In the genomic region with DNA sequence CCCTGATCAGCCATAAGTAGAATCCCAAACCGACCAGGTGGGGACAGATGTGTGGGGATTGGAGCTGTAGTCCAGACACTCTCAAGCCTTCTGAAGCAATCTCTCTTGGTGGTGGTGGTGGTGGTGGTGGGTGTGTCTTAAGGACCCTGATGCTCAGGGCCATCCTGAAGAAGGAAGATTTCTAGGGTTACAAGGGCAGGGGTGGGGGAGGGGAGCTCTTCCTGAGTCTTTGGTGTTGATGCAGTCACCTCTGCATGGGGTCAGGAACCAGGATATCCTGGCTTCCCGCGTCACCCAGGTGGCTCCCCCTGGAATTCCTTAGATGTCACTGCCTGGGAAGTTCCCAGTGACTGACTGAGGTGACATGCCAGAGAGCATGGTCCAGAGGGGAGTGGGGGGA, we compare ENCODE assay signal across 29 mouse cellular contexts. TPM values are rescaled to one million over a fixed set of nuclear protein-coding genes. Genes with fewer than 3 reads are reported as not detected.
"Had no signal": no experiment of that assay in that cellular context is flagged by ENCODE, and none has a peak within 500 bp of the region (broad histone marks: within the 10 kb centered on the region; RNA-seq: fewer than 3 reads in every experiment).

No protein-coding gene starts in this region.

- H3K4me3 ChIP-seq: kidney, embryonic 15.5 days; left cerebral cortex, adult 2 months; liver, embryonic 13.5 days; midbrain, embryonic 13.5 days; myocyte; neural tube, embryonic 13.5 days; stomach, embryonic 15.5 days had no signal

- ATAC-seq: midbrain, embryonic 13.5 days; midbrain, embryonic 16.5 days had no signal

- H3K27ac ChIP-seq: kidney, embryonic 15.5 days; left cerebral cortex, adult 2 months; liver, embryonic 13.5 days; midbrain, embryonic 13.5 days; neural tube, embryonic 13.5 days; stomach, embryonic 15.5 days had no signal

- DNase-seq: kidney, postnatal 10 days; kidney, postnatal 4 days; liver, embryonic 13.5 days; lung, adult 2 months; lung, postnatal 14 days; lung, postnatal 4 days; retina, postnatal 1 day; right cerebral cortex, postnatal 25 days; spleen, adult 18-20 months; thymus, adult 18-20 months; thymus, postnatal 14 days; thymus, postnatal 4 days had no signal

- H3K4me2 ChIP-seq: kidney, embryonic 15.5 days; liver, embryonic 13.5 days; midbrain, embryonic 13.5 days; neural tube, embryonic 13.5 days; stomach, embryonic 15.5 days had no signal

- H3K4me1 ChIP-seq: stomach, embryonic 15.5 days had no signal

- H3K27me3 ChIP-seq: kidney, embryonic 15.5 days; midbrain, embryonic 13.5 days; neural tube, embryonic 13.5 days; stomach, embryonic 15.5 days had no signal

- H3K9me3 ChIP-seq: kidney, embryonic 15.5 days; liver, embryonic 13.5 days; midbrain, embryonic 13.5 days; neural tube, embryonic 13.5 days; stomach, embryonic 15.5 days had no signal

- H3K9ac ChIP-seq: kidney, embryonic 15.5 days; liver, embryonic 13.5 days; midbrain, embryonic 13.5 days; neural tube, embryonic 13.5 days; stomach, embryonic 15.5 days had no signal

RNA-seq across cellular contexts. Expression of a gene that starts 0.6 kb away (rescaled TPM):
- total RNA-seq: liver, adult 2 months; megakaryocyte progenitor cell, adult 5-6 weeks; megakaryocyte-erythroid progenitor cell, adult 5-6 weeks; monocyte, adult 5-6 weeks; neutrophil, adult 5-6 weeks had no signal
- polyA plus RNA-seq: liver, adult 2 months had no signal

RNA-seq across cellular contexts. Expression of a gene that starts 19.6 kb away (rescaled TPM):
- total RNA-seq: liver, adult 2 months; megakaryocyte progenitor cell, adult 5-6 weeks; megakaryocyte-erythroid progenitor cell, adult 5-6 weeks; monocyte, adult 5-6 weeks; neutrophil, adult 5-6 weeks had no signal
- polyA plus RNA-seq: kidney, embryonic 15.5 days; limb, embryonic 11.5 days; liver, adult 2 months; liver, embryonic 13.5 days; neural tube, embryonic 13.5 days had no signal

RNA-seq across cellular contexts. Expression of a gene that starts 26.5 kb away (rescaled TPM):
- total RNA-seq: left cerebral cortex, postnatal 10 days; left cerebral cortex, postnatal 36 days; liver, adult 2 months; monocyte, adult 5-6 weeks; neutrophil, adult 5-6 weeks had no signal
- polyA plus RNA-seq: kidney, embryonic 15.5 days; liver, adult 2 months; liver, embryonic 13.5 days; liver, embryonic 16.5 days; lung, adult 2 months; lung, embryonic 16.5 days; midbrain, embryonic 13.5 days; midbrain, embryonic 16.5 days; myocyte; neural tube, embryonic 13.5 days; stomach, embryonic 15.5 days had no signal
